Mouse (Mus musculus) embryonic facial prominence, embryonic 13.5 days (tissue): ENCODE results near the gene Dok4. TPM values are rescaled to one million over a fixed set of nuclear protein-coding genes. Genes with fewer than 3 reads are reported as not detected.
"Not testable (repeated sequence)": the region's sequence is repeated elsewhere in the genome, so short reads cannot be mapped to it uniquely, and the experiment has no call there.

Experiments used
- ATAC-seq: fragments of 200-750 bp; cut with Nextera tagmentation; 2 replicates; pipeline ENCODE4 v1.8.0; 2017; ENCODE audit warnings: low read depth; ENCODE audit not compliant: insufficient number of reproducible peaks, insufficient read depth, low FRiP score, low TSS enrichment
- H3K27ac ChIP-seq: fragments of 300-500 bp; sonication (generic); 2 replicates; pipeline ENCODE4 v1.5.1; 2015; ENCODE audit warnings: moderate library complexity, mild to moderate bottlenecking, inconsistent platforms
- H3K27me3 ChIP-seq: fragments of 300-500 bp; sonication (generic); 2 replicates; pipeline ENCODE4 v1.6.1; 2015; ENCODE audit warnings: mild to moderate bottlenecking, inconsistent platforms
- H3K36me3 ChIP-seq: fragments of 300-500 bp; sonication (generic); 2 replicates; pipeline ENCODE4 v1.6.1; 2015; ENCODE audit warnings: mild to moderate bottlenecking, inconsistent platforms
- H3K4me1 ChIP-seq: fragments of 300-500 bp; sonication (generic); 2 replicates; pipeline ENCODE4 v1.6.1; 2015; ENCODE audit warnings: inconsistent platforms
- H3K4me2 ChIP-seq: fragments of 300-500 bp; sonication (generic); 2 replicates; pipeline ENCODE4 v1.6.1; 2015; ENCODE audit warnings: moderate library complexity, mild to moderate bottlenecking, inconsistent platforms
- H3K4me3 ChIP-seq: fragments of 300-500 bp; sonication (generic); 2 replicates; pipeline ENCODE4 v1.5.1; 2015; ENCODE audit warnings: mild to moderate bottlenecking, inconsistent platforms
- H3K9ac ChIP-seq: fragments of 300-500 bp; sonication (generic); 2 replicates; pipeline ENCODE4 v1.6.1; 2015; ENCODE audit warnings: mild to moderate bottlenecking, inconsistent platforms
- H3K9me3 ChIP-seq: fragments of 300-500 bp; sonication (generic); 2 replicates; pipeline ENCODE4 v1.6.1; 2016; ENCODE audit warnings: inconsistent platforms
- WGBS: fragments of 180-500 bp; shearing (Covaris S2); methylation state at CpG from one replicate; pipeline ENCODE4 v1.1.7; 2015; ENCODE audit warnings: mixed read lengths; 5-methylcytosine and 5-hydroxymethylcytosine counted together
- polyA plus RNA-seq: library from polyadenylated mRNA; unstranded; fragments of >200 nt; fragmentation: Nextera tagmentation; extraction: Ambion mirVana; gene quantifications from 2 replicates; pipeline ENCODE4 v1.2.1, GENCODE M21; 2015

The Dok4 gene
- polyA plus RNA-seq, 1 experiment from 2014 or later: 23.2 TPM

GRCm38 (mm10) chr8:94865292-94865691, 10.8 kb downstream of the Dok4 start:
- H3K4me2 ChIP-seq: no peak overlapping the region
- H3K4me3 ChIP-seq: no peak overlapping the region
- ATAC-seq: no peak
- H3K9ac ChIP-seq: no peak overlapping the region
- peaks cover 19% of the 10 kb centered on the region for H3K4me1 ChIP-seq
- H3K36me3 ChIP-seq: peaks cover 71% of the 10 kb centered on the region
- WGBS: 72% methylated on average over 10 of the region's 10 CpGs
- no peaks in the 10 kb centered on the region for H3K9me3 ChIP-seq
- no peaks in the 10 kb centered on the region for H3K27me3 ChIP-seq
- no peak overlapping the region for H3K27ac ChIP-seq

GRCm38 (mm10) chr8:94863897-94864673, 12.0 kb downstream of the Dok4 start:
- H3K36me3 ChIP-seq: peaks cover 74% of the 10 kb centered on the region
- no peak overlapping the region for H3K4me2 ChIP-seq
- no peak overlapping the region for H3K27ac ChIP-seq
- H3K27me3 ChIP-seq: no peaks in the 10 kb centered on the region
- H3K4me1 ChIP-seq: peaks cover 18% of the 10 kb centered on the region
- 82% methylated on average over 10 of the region's 10 CpGs for WGBS
- no peak for ATAC-seq
- H3K9ac ChIP-seq: no peak overlapping the region
- no peak overlapping the region for H3K4me3 ChIP-seq
- no peaks in the 10 kb centered on the region for H3K9me3 ChIP-seq

DNA sequence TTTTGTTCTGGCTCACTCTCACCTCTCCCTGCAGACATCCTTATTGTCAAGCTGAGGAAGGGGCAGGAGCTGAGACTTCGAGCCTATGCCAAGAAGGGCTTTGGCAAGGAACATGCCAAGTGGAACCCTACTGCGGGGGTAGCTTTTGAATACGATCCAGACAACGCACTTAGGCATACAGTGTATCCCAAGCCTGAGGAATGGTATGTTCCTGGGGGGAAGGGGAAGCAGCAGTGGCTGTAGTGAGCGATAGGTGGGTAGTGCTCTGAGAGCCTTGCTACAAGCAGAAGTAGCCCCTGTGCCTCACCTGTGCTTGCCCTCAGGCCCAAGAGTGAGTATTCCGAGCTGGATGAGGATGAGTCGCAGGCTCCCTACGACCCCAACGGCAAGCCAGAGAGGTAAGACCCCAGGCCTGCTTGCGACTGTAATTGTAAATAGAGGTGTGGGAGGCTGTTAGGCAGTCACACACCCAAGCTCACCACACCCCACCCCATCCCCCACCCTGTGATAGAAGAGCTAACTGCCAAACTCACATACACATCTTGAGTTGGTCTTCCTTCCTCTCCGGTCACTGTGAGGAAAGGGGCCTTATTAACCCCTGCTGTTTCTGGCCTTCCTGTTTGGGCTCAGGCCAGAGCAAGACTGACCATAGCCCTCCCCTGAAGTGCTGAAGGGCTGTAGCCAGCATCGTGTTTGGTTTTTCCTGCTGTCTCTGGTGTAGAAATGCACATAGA, 13.5 kb downstream of the Dok4 start:
- no peak overlapping the region for H3K9ac ChIP-seq
- H3K9me3 ChIP-seq: no peaks in the 10 kb centered on the region
- 91% methylated on average over 12 of the region's 12 CpGs for WGBS
- peaks cover 71% of the 10 kb centered on the region for H3K36me3 ChIP-seq
- H3K27ac ChIP-seq: no peak overlapping the region
- no peaks in the 10 kb centered on the region for H3K27me3 ChIP-seq
- no peak for ATAC-seq
- no peak overlapping the region for H3K4me3 ChIP-seq
- H3K4me2 ChIP-seq: no peak overlapping the region
- peaks cover 26% of the 10 kb centered on the region for H3K4me1 ChIP-seq

- Histone ChIP-seq H3K9ac (no peak overlapping the region), H3K27ac (no peak overlapping the region), H3K9me3 (no peaks in the 10 kb centered on the region), H3K27me3 (no peaks in the 10 kb centered on the region), H3K4me2 (no peak overlapping the region), H3K4me3 (no peak overlapping the region), H3K4me1 (peaks cover 26% of the 10 kb centered on the region), H3K36me3 (peaks cover 62% of the 10 kb centered on the region)
- WGBS: 71% methylated on average over 8 of the region's 8 CpGs
- ATAC-seq: no peak
Measured at GRCm38 (mm10) chr8:94861352-94861910, 14.7 kb downstream of the Dok4 start.

DNA sequence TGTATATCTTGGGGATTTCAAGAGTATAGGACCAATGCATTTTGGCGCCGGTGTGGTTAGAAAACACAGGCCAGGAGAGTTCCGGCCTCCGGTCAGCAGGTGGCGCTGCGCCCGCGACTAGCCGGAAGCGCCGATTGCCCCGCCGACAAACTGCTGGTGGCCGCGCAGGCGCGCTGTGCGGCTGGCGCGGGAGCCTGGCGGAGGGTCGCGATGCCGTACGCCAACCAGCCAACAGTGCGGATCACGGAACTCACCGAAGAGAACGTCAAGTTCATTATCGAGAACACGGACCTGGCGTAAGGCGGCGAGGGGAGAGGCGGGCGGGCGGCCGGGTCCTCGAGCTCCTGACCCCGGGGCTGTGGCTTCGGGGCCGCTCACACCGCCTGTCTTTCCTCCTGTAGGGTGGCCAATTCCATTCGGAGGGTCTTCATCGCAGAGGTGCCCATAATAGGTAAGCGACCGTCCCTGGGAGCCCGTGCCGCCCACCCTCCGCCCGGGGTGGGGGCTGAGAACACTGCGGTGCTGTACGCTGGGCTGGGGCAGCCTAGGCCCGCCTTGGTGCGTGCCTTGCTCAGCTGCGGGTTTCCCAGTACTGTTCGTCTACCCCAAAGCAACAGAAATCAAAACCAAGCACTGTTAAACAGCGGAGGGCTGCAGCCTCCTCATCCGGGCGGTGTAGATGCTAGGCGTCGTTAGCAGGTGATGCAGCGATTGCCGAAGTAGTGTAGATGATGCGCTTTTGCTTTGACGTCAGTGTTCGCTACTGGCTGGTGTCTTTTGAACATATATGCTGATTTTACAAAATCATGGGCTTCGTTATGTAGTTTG, 18.6 kb downstream of the Dok4 start, which contains the start of gene Polr2c:
Gene Polr2c, plus strand, starts transcription at position 105 of the 828 bp plus-strand sequence.
- Histone ChIP-seq H3K9ac (peak within 1 kb of the TSS; percentile 98), H3K4me2 (peak within 1 kb of the TSS; percentile 81), H3K27ac (peak within 1 kb of the TSS; percentile 77), H3K4me1 (peaks cover 26% of the 10 kb centered on the region), H3K27me3 (no peaks in the 10 kb centered on the region), H3K9me3 (no peaks in the 10 kb centered on the region), H3K4me3 (peak within 1 kb of the TSS; percentile 99), H3K36me3 (peaks cover 51% of the 10 kb centered on the region)
- ATAC-seq: peak; percentile 60; the same call in 1 of the 2 replicates
- WGBS: under 1% methylated on average over 68 of the region's 68 CpGs

- Histone ChIP-seq H3K4me3 (peak overlapping the region; percentile 99), H3K27ac (no peak overlapping the region), H3K4me1 (peaks cover 26% of the 10 kb centered on the region), H3K4me2 (peak overlapping the region; percentile 81), H3K9me3 (no peaks in the 10 kb centered on the region), H3K27me3 (no peaks in the 10 kb centered on the region), H3K36me3 (peaks cover 51% of the 10 kb centered on the region), H3K9ac (no peak overlapping the region)
- WGBS: 33% methylated on average over 5 of the region's 5 CpGs
- no peak for ATAC-seq
Measured at GRCm38 (mm10) chr8:94857011-94857345, 19.2 kb downstream of the Dok4 start.

DNA sequence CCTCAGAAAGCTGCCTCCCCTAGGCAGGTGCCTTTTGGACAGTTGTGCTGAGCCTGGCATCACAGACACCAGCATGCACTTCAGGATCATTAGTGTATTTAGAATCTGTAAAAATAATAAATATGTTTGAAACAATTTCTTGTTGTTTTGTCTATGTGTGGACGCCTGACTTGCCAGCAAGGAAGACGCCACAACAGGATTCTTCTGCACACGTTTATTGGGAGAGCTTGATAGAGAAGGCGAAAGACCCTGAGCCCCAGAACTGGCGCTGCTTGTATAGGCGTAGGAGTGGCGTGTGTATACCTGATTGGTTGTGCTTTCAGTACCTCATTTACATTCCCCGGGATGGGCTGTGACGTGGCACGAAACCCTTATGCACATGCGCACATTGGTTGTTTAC, 21.4 kb downstream of the Dok4 start:
- H3K36me3 ChIP-seq: peaks cover 56% of the 10 kb centered on the region
- not testable (repeated sequence) for H3K9me3 ChIP-seq, ATAC-seq, H3K27ac ChIP-seq, H3K27me3 ChIP-seq, H3K4me2 ChIP-seq, H3K4me3 ChIP-seq
- H3K4me1 ChIP-seq: peaks cover 17% of the 10 kb centered on the region
- H3K9ac ChIP-seq: 0 out of 2 replicates have a peak overlapping the region, but pooled peaks have one; percentile 6
- WGBS: 90% methylated on average over 11 of the region's 11 CpGs

DNA sequence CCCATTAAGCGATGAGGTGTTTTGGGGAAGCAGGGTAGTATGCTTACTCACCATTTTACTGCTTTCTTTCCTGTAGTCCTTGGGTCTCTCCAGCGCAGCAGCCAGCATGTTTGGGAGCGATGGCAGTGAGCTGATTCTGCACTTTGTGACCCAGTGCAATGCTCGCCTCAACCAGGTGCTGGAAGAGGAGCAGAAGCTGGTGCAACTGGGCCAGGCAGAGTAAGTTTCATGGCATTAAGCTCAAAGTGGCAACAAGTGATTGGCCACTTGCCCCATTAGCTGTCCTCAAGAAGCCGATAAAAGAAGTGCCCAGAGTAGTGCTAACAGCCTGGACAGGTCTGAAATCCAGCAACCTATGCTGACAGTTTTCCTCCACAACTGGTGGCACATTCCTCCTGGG, 26.1 kb downstream of the Dok4 start:
- no peak overlapping the region for H3K27ac ChIP-seq
- peaks cover 92% of the 10 kb centered on the region for H3K36me3 ChIP-seq
- no peak overlapping the region for H3K4me2 ChIP-seq
- H3K27me3 ChIP-seq: no peaks in the 10 kb centered on the region
- no peaks in the 10 kb centered on the region for H3K4me1 ChIP-seq
- no peak for ATAC-seq
- no peak overlapping the region for H3K4me3 ChIP-seq
- WGBS: 90% methylated on average over 5 of the region's 5 CpGs
- H3K9me3 ChIP-seq: no peaks in the 10 kb centered on the region
- H3K9ac ChIP-seq: no peak overlapping the region

DNA sequence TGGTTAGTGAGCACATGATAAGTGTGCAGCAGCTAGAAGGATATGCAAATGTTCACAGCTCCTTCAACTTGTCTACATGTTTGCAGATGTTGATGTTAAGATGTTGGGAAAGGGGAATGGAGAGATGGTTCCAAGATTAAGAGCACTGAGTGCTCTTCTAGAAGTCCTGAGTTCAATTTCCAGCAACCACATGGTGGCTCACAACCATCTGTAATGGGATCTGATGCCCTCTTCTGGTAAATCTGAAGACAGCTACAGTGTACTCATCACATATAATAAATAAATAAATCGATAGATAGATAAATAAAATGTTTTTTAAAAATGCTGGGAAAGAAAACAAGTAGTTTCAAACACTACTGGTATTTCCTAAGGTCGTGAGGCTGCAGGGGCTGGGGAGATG, 34.9 kb downstream of the Dok4 start:
- Histone ChIP-seq H3K27me3 (no peaks in the 10 kb centered on the region), H3K4me3 (no peak overlapping the region), H3K9me3 (no peaks in the 10 kb centered on the region), H3K27ac (no peak overlapping the region), H3K9ac (no peak overlapping the region), H3K4me2 (no peak overlapping the region), H3K4me1 (peaks cover 18% of the 10 kb centered on the region), H3K36me3 (peaks cover 36% of the 10 kb centered on the region)
- 49% methylated on average over 2 of the region's 2 CpGs for WGBS
- ATAC-seq: no peak

GRCm38 (mm10) chr8:94838600-94838999, 37.5 kb downstream of the Dok4 start:
- ATAC-seq: peak; percentile 22; the same call in 1 of the 2 replicates

More at GRCm38 (mm10) chr8:94838600-94838999, 37.5 kb downstream of the Dok4 start:
- Histone ChIP-seq H3K9me3 (no peaks in the 10 kb centered on the region), H3K4me1 (peaks cover 18% of the 10 kb centered on the region), H3K4me2 (peak overlapping the region; percentile 88), H3K4me3 (peak overlapping the region; percentile 92), H3K27ac (peak overlapping the region; percentile 88), H3K27me3 (no peaks in the 10 kb centered on the region), H3K36me3 (peaks cover 11% of the 10 kb centered on the region), H3K9ac (peak overlapping the region; percentile 96)
- under 1% methylated on average over 24 of the region's 24 CpGs for WGBS
